Mouse (Mus musculus): ENCODE data around the gene Lrrc34.

Gene Lrrc34

GRCm38 (mm10) chr3:30647440-30648090 is at the start of gene Lrrc34:
Lrrc34 (minus strand) TSS chr3:30647869.
- in situ Hi-C loops (cut with MboI; ENCODE audit: unreplicated experiment in 2 of 2), result no loop called here

DNA sequence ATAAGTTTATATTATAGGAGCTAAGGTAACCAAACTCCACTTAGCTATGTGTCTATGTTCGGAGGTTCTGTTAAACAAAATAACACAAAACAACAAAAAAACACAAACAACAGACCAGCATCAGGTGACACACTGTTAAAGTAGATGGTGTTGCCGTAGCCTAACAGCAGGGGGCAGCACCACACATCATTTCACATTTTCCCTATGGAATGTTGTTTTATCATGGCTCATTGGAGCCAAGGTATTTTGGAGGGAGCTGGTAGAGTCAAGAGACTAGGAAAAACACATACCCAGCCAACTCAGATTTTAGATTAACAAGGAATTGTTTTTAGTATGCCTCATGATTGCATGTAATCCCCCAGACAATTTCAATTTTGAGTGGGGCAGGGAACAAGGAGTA is 48.7 kb upstream of the Lrrc34 start:
- in situ Hi-C loops (cut with MboI; ENCODE audit: unreplicated experiment in 2 of 2), result loop anchor here (5.0 to 25.0 kb wide), 3 partner anchors 358 to 916 kb away; no protein-coding TSS in a partner anchor

DNA sequence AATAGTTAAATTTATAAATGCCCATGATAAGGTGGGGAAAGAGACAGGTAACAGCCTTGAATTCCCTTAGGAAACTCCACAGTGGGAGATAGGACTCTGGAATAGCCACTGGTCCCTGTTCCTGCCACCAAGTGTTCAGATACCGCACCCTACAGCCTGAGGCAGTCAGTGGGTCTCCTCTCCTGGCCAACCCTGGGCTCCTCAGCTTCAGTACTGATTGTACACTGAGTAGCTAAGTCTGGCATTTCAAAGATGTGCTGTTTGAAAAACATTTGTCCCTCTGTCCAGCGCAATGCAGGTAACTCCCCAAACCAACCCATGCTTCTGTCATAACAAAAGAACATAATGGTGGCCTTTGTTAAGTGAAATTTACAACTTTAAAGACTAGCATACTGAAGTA is 48.0 kb upstream of the Lrrc34 start:
- in situ Hi-C loops (cut with MboI; ENCODE audit: unreplicated experiment in 2 of 2), result loop anchor here (5.0 to 25.0 kb wide), 3 partner anchors 359 to 917 kb away; no protein-coding TSS in a partner anchor

DNA sequence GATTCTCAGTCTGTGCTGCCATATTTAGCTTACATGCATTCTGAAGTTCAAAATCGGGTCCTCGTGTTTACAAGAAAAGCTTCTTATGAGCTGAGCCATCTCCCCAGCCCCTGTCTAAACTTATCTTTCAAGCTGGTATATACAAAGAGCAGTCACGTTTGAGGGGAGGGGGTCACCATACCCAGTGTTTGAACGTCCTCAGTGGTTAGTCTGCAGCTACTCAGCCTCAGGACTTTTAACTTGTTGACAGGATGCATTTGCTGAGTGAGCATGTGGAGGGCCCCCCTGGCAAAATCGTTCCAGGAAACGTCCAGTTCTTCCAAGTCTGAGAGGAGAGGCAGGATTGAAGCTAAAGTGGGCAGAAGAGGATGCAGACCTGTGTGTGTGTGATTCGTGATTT is 43.3 kb upstream of the Lrrc34 start:
- in situ Hi-C loops (cut with MboI; ENCODE audit: unreplicated experiment in 2 of 2), result loop anchor here (5.0 to 25.0 kb wide), 3 partner anchors 286 to 921 kb away; no protein-coding TSS in a partner anchor

GRCm38 (mm10) chr3:30687216-30687615 is 39.5 kb upstream of the Lrrc34 start:
- in situ Hi-C loops (cut with MboI; ENCODE audit: unreplicated experiment in 2 of 2), result loop anchor here in 1 of 2 experiments (25.0 kb wide), 1 partner anchor 925 kb away; no protein-coding TSS in a partner anchor

DNA sequence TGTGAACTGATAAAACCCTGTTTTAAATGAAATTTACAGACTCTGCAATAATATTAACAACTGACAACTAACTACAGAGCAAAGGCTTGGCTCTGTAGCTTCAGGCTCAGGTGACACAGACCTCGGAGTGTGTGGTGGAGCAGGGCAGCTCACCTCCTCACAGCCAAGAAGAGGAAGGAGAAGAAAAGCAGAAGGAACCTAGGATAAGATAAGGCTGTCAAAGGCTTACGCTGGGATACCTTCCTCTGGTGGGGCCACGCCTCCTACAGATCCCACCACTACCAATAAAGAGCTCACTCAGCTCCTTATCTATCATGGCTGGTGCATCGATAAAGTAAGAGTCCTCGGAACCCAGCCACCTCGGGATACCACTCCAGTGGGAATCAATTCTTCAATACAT is 35.5 kb upstream of the Lrrc34 start:
- in situ Hi-C loops (cut with MboI; ENCODE audit: unreplicated experiment in 2 of 2), result loop anchor here in 1 of 2 experiments (25.0 kb wide), 1 partner anchor 929 kb away; no protein-coding TSS in a partner anchor

DNA sequence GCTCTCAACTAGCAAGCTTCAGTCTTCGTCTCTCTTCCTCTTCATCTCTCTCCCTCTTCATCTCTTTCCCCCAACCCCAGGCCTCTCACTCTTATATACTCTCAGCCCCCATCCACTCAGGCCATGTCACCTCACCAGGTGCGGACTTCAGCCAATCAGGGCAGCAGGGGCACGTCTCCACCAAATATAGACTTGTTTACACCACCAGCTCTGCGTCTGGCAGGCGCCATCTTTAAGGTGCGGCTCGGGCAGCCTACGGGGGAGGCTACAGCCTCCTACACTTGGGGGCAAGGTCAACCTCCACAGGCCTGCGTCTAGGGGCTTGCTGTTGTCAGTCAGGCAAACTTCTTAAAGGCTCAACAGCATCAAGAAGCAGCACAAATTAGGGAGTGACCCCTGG is 10.8 kb upstream of the Lrrc34 start:
- in situ Hi-C loops (cut with MboI; ENCODE audit: unreplicated experiment in 2 of 2), result no loop called here

GRCm38 (mm10) chr3:30655937-30656336 is 8.3 kb upstream of the Lrrc34 start:
- in situ Hi-C loops (cut with MboI; ENCODE audit: unreplicated experiment in 2 of 2), result no loop called here

- in situ Hi-C loops (cut with MboI; ENCODE audit: unreplicated experiment in 2 of 2), result no loop called here
Observed at GRCm38 (mm10) chr3:30650062-30650841, 2.6 kb upstream of the Lrrc34 start.

DNA sequence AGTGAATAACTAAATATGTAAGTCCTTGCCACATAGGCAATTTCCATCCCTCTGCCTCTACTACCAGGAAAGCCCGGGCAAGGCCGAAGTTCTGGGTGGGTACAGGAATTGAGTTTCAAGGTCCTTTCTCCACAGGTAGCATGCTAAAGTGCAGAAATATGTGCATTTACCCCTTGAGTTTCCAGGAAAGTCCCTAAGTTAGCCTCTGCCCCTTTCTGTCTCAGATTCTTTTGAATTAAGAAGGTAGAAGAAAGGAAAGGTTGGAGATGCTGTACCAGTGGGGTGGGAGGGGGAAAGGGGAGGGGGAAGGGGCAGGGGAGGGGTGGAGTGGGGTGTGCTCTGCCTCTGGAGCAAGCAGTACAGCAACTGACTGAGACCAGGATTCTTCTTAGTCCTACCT is 797 bp upstream of the Lrrc34 start:
- in situ Hi-C loops (cut with MboI; ENCODE audit: unreplicated experiment in 2 of 2), result no loop called here

DNA sequence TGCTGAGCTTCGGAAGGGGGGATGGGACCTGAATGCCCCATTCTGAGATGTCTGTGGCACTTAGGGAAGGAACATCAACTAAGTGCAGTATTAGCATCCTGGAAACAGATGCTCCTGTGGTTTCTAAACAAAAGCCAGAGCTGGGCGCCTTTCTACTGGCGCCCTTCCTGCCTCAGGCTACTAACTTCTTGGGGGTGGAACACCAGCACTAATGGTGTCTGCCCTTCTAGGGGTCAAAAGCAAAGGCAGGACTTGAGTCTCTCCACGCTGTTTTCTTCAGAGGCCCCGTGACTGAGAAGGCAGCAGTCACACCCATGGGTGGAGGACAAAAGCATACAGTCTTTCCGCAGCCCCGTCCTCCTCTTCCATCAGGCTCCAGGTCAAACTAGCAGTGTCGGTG is 908 bp downstream of the Lrrc34 start:
- in situ Hi-C loops (cut with MboI; ENCODE audit: unreplicated experiment in 2 of 2), result no loop called here

GRCm38 (mm10) chr3:30644207-30644606 is 3.5 kb downstream of the Lrrc34 start, which contains the start of gene Lrriq4:
Lrriq4 (plus strand) TSS chr3:30644507.
- in situ Hi-C loops (cut with MboI; ENCODE audit: unreplicated experiment in 2 of 2), result no loop called here

GRCm38 (mm10) chr3:30635629-30636028 is 12.0 kb downstream of the Lrrc34 start:
- in situ Hi-C loops (cut with MboI; ENCODE audit: unreplicated experiment in 2 of 2), result no loop called here

DNA sequence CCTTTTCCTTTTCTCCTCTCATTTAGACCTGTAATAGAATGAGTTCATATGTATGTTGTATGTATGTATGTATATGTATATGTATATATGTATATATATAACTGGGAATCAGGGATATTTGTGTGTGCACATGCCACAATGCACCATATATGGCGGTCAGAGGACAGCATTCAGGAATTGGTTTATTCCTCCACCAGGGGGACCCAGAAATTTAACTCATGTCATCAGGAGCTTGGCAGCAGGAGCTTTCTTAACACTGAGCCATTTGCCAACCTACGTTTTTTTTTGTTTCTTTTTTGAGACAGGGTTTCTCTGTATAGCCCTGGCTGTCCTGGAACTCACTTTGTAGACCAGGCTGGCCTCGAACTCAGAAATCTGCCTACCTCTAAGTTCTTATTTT is 14.0 kb downstream of the Lrrc34 start:
- in situ Hi-C loops (cut with MboI; ENCODE audit: unreplicated experiment in 2 of 2), result no loop called here

GRCm38 (mm10) chr3:30620132-30620531 is 27.5 kb downstream of the Lrrc34 start:
- in situ Hi-C loops (cut with MboI; ENCODE audit: unreplicated experiment in 2 of 2), result loop anchor here (25.0 kb wide), 2 partner anchors 1767 to 1892 kb away; partner anchors contain the start of genes Pik3ca (in 1 of the 2) and Zfp639 (in 1 of the 2)

GRCm38 (mm10) chr3:30610930-30611329 is 36.7 kb downstream of the Lrrc34 start:
- in situ Hi-C loops (cut with MboI; ENCODE audit: unreplicated experiment in 2 of 2), result loop anchor here (25.0 kb wide), 2 partner anchors 1776 to 1901 kb away; partner anchors contain the start of genes Pik3ca (in 1 of the 2) and Zfp639 (in 1 of the 2)

- in situ Hi-C loops (cut with MboI; ENCODE audit: unreplicated experiment in 2 of 2), result loop anchor here (25.0 kb wide), 2 partner anchors 1778 to 1903 kb away; partner anchors contain the start of genes Pik3ca (in 1 of the 2) and Zfp639 (in 1 of the 2)
Observed at GRCm38 (mm10) chr3:30608999-30609398, 38.7 kb downstream of the Lrrc34 start.

- in situ Hi-C loops (cut with MboI; ENCODE audit: unreplicated experiment in 2 of 2), result loop anchor here (5.0 to 25.0 kb wide), 3 partner anchors 189 to 1909 kb away; partner anchors contain the start of genes Pik3ca (in 1 of the 2), Sec62 (in 1 of the 2) and Zfp639 (in 1 of the 2)
Observed at GRCm38 (mm10) chr3:30603256-30603655, 44.4 kb downstream of the Lrrc34 start.

- in situ Hi-C loops (cut with MboI; ENCODE audit: unreplicated experiment in 2 of 2), result loop anchor here (5.0 to 25.0 kb wide), 3 partner anchors 190 to 1910 kb away; partner anchors contain the start of genes Pik3ca (in 1 of the 2), Sec62 (in 1 of the 2) and Zfp639 (in 1 of the 2)
Observed at GRCm38 (mm10) chr3:30602740-30603098, 45.0 kb downstream of the Lrrc34 start.

DNA sequence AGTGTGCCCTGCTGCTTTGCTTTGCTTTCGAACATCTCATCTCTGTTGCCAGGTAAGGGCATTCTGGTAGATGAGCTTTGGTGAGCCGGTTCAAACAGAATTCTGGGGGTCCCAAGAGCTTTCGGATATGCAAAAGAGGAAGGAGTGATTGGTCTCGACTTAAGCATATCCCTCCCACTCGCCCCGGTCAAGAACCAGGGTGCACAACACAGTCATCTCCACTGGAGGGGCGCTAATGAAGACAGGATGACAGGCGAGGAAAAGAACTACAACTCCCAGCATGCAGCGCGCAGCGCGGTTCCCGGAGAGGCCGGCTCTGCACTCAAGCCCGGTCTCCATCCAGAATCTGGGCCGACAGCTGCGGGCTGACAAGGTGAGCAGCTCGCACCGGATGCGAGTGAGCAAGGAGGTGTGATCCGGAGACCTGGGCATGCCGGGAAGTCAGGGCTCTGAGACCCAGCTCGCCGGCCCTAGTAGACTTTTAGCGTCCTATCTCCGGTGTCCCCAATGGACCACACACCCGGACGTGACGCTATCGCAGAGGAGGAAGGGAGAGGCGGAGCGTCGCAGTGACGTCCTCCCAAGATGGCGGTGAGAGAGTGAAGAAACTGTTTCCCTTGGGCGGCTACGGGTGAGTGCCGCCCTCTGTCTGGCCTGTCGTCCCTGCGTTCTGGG is 45.5 kb downstream of the Lrrc34 start, which contains the start of gene Mynn:
Gene Mynn (plus strand): TSS at position 1 of the 675 bp plus-strand sequence.
- in situ Hi-C loops (cut with MboI; ENCODE audit: unreplicated experiment in 2 of 2), result loop anchor here (5.0 to 25.0 kb wide), 3 partner anchors 190 to 1910 kb away; partner anchors contain the start of genes Pik3ca (in 1 of the 2), Sec62 (in 1 of the 2) and Zfp639 (in 1 of the 2)

Measured in v-Abl transformed pro-B cells (cell line).